Mouse (Mus musculus): ENCODE results near the gene Scgb2b21.
"Not testable (repeated sequence)": the region's sequence is repeated elsewhere in the genome, so short reads cannot be mapped to it uniquely, and the experiment has no call there.

Scgb2b21 gene

DNA sequence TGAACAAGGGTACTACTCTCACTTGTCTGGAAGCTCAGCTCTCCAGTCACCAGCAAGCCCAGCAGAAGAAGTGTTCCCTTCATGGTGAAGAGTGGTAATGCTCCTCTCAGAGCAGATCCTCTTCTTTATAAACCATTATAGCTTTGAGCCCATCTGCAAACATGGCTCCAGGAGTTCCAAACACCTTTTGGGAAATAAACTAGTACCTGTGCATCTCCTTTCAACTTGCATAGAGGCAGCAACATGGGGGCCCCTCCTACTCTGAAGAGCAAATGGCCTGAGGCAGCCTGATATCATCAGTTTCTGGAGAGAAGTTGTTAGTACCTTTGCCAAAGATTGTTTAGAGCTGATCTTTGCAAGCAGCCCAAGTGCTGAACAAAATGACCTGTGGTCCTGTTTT, at the start of gene Scgb2b21:
Gene Scgb2b21, minus strand, starts transcription at position 101 of the 400 bp plus-strand sequence.
- DNase-seq (ENCODE audit: low spot score), result no peak

DNA sequence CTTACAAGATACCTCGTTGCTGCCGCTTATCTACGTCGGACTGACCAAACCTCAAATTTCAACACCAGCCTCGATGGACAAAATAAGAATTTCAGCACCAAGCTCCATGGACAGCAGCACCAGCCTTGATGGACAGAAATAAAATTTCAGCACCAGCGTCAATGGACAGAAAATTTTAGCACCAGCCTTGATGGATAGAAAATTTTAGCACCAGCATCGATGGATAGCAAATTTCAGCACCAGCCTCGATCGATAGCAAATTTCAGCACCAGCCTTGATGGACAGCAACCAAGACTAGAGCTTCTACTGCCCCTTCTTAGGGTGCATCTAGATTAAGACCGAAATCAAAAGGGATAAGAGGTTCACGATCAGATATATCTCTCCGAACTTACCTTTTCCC, 23.2 kb upstream of the Scgb2b21 start:
- not testable (repeated sequence) for DNase-seq (ENCODE audit: low spot score)
